Mouse (Mus musculus) heart, adult 2 months (tissue): ENCODE results near the gene Gm45062. TPM values are rescaled to one million over a fixed set of nuclear protein-coding genes. Genes with fewer than 3 reads are reported as not detected.

Experiments used
- DNase-seq, 2 experiments: peaks; one replicate each; pipeline ENCODE4 v3.0.0; 2021
- H3K27ac ChIP-seq: fragments of 200-600 bp; 2 replicates; pipeline ENCODE4 v1.8.1; 2022
- H3K27me3 ChIP-seq: fragments of 200-500 bp; 2 replicates; pipeline ENCODE4 v1.6.1; 2012; ENCODE audit warnings: mild to moderate bottlenecking, low read length, inconsistent platforms, mixed read lengths; ENCODE audit not compliant: control insufficient read depth, insufficient read depth
- H3K36me3 ChIP-seq: fragments of 200-500 bp; 2 replicates; pipeline ENCODE4 v1.6.1; 2012; ENCODE audit warnings: low read length, inconsistent platforms; ENCODE audit not compliant: control insufficient read depth, insufficient read depth
- H3K4me1 ChIP-seq: fragments of 200-500 bp; 2 replicates; pipeline ENCODE4 v1.6.1; 2011; ENCODE audit warnings: low read length; ENCODE audit not compliant: control insufficient read depth, insufficient read depth
- H3K4me3 ChIP-seq: fragments of 200-600 bp; 2 replicates; pipeline ENCODE4 v1.8.1; 2022
- H3K79me2 ChIP-seq: fragments of 200-500 bp; replicated peaks from 2 replicates; pipeline ENCODE4 v1.6.1; 2012; ENCODE audit warnings: mild to moderate bottlenecking, inconsistent platforms, low read length, moderate library complexity, mixed read lengths; ENCODE audit not compliant: control insufficient read depth, insufficient read depth
- H3K9ac ChIP-seq: fragments of 200-500 bp; 2 replicates; pipeline ENCODE4 v1.6.1; 2012; ENCODE audit warnings: low read depth, mild to moderate bottlenecking, control low read depth, inconsistent platforms, low read length, mixed read lengths
- CTCF ChIP-seq: fragments of 200-600 bp; IDR thresholded peaks from 2 replicates; pipeline ENCODE4 v1.8.1; 2022; ENCODE audit warnings: antibody characterized with exemption, mild to moderate bottlenecking, moderate library complexity
- EP300 ChIP-seq: fragments of 200-500 bp; IDR thresholded peaks from 2 replicates; pipeline ENCODE4 v1.6.1; 2011; ENCODE audit warnings: low read depth, low read length, control low read depth; ENCODE audit not compliant: insufficient read depth
- POLR2A ChIP-seq: fragments of 200-500 bp; IDR thresholded peaks from 2 replicates; pipeline ENCODE4 v1.6.1; 2011; ENCODE audit warnings: mild to moderate bottlenecking, low read depth, low read length, control low read depth; ENCODE audit not compliant: insufficient read depth
- WGBS: fragments of 180-500 bp; shearing (Covaris S2); methylation state at CpG from one replicate; pipeline ENCODE4 v1.1.7; 2018; 5-methylcytosine and 5-hydroxymethylcytosine counted together
- intact Hi-C: fragments of 180-260 bp; cut with DNase I; formaldehyde crosslinking; loops from one replicate; pipeline ENCODE4 v1.15.1; 2025
- polyA plus RNA-seq: library from polyadenylated mRNA; depleted of rRNA; stranded (reverse); fragments of >200 nt; gene quantifications from 2 replicates; pipeline ENCODE4 v1.2.3, GENCODE M21; 2012
- total RNA-seq, 2 experiments: library from RNA; stranded (reverse); gene quantifications; 2 replicates each; pipeline ENCODE4 v1.2.3; 2021

Gene Gm45062
- total and polyA plus RNA-seq, 3 experiments, result 0.57 to 1.9 TPM; not detected in 1

GRCm38 (mm10) chr6:8467667-8468337 lies 208.6 kb downstream of the Gm45062 start:
- intact Hi-C loops, result no loop called here
- DNase-seq, result no peak
- Histone ChIP-seq H3K4me3 (no peak overlapping the region), H3K27ac (no peak overlapping the region), H3K9ac (no peak overlapping the region), H3K36me3 (no peaks in the 10 kb centered on the region), H3K4me1 (peaks cover 5% of the 10 kb centered on the region), H3K27me3 (no peaks in the 10 kb centered on the region), H3K79me2 (no peaks in the 10 kb centered on the region)
- TF ChIP-seq EP300, result no peak
- 87% methylated on average over 10 of the region's 10 CpGs for WGBS

DNA sequence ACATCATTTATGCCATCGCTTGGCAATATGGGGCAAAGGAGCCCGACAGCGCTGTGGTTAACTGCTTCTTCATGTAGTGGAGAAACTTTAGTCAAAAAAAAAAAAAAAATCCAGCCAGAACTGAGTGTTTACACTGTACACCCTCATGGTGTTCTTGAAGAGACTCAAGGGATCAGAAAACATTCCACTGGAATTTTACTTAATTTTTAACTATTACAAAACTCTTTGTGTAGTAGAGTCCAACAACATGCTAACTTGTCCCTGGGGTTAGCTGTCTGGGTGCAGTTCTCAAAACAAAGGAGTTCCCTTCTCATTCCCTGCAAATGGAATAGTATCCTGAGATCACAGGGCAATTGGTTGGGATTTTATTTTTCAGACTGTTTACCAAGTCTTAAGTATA lies 210.7 kb downstream of the Gm45062 start:
- H3K36me3 ChIP-seq, result peaks cover 9% of the 10 kb centered on the region
- H3K9ac ChIP-seq, result no peak overlapping the region
- peaks cover 9% of the 10 kb centered on the region for H3K4me1 ChIP-seq
- no peak overlapping the region for H3K27ac ChIP-seq
- no peaks in the 10 kb centered on the region for H3K79me2 ChIP-seq
- WGBS, result 89% methylated on average over 3 of the region's 3 CpGs
- intact Hi-C loops, result no loop called here
- H3K27me3 ChIP-seq, result no peaks in the 10 kb centered on the region
- no peak for TF ChIP-seq CTCF
- TF ChIP-seq POLR2A, result no peak
- no peak for TF ChIP-seq EP300
- H3K4me3 ChIP-seq, result no peak overlapping the region
- no peak for DNase-seq

DNA sequence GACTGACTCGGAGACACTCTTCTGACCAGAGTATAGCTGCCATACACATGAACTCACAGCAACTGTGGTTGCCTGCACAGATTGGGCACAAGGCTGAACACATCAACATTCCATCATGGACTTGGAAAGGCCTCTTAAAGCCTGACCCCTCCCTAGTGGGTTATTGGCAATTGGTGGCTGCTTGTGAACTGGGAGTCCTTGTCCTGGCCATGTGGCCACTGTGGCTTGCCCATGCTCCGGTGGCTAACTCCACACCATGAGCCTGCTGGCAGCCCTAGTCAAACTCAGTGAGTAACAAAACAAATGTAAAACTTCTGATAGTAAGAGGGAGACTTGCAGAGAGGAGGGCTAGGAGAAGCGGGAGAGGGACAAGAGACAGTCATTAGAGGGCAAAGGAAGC lies 212.9 kb downstream of the Gm45062 start:
- Histone ChIP-seq H3K27me3 (no peaks in the 10 kb centered on the region), H3K79me2 (no peaks in the 10 kb centered on the region), H3K36me3 (peaks cover 9% of the 10 kb centered on the region), H3K4me1 (peaks cover 9% of the 10 kb centered on the region), H3K4me3 (no peak overlapping the region), H3K27ac (peak overlapping the region; percentile 62), H3K9ac (no peak overlapping the region)
- DNase-seq, result no peak
- intact Hi-C loops, result no loop called here
- WGBS, result 79% methylated on average over 3 of the region's 3 CpGs
- no peak for TF ChIP-seq CTCF
- no peak for TF ChIP-seq EP300
- TF ChIP-seq POLR2A, result no peak

DNA sequence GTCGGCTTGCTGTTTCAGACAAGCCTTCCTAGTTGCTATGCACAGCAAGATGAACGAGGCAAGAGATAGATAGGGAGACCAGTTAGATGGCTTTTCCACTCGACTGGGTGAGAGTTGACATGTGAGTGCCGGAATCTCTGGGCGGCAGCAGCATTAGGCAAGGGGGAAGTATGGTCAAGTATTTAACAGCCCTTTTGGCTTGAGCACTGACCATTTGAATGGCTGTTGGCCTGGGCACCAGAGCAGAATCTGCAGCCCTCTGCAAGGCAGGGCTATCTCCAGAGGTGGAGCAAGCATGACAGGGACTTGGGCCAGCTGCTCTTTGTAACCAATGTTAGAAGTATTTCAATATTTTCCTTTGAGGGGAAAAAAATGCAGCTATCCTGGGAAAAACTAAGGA lies 213.7 kb downstream of the Gm45062 start:
- TF ChIP-seq POLR2A (no peak), CTCF (0 out of 2 replicates have a peak, but pooled peaks have one; percentile 14), EP300 (peak; percentile 83; the same call in 1 of the 2 replicates)
- intact Hi-C loops, result no loop called here
- Histone ChIP-seq H3K4me3 (no peak overlapping the region), H3K27me3 (no peaks in the 10 kb centered on the region), H3K36me3 (peaks cover 9% of the 10 kb centered on the region), H3K27ac (peak overlapping the region; percentile 62), H3K4me1 (peaks cover 9% of the 10 kb centered on the region), H3K9ac (no peak overlapping the region), H3K79me2 (no peaks in the 10 kb centered on the region)
- WGBS, result 8% methylated on average over 5 of the region's 5 CpGs
- DNase-seq, result peak; percentile 51 to 67

GRCm38 (mm10) chr6:8473498-8473897 lies 214.2 kb downstream of the Gm45062 start:
- Histone ChIP-seq H3K27me3 (no peaks in the 10 kb centered on the region), H3K79me2 (no peaks in the 10 kb centered on the region), H3K4me3 (no peak overlapping the region), H3K36me3 (peaks cover 9% of the 10 kb centered on the region), H3K27ac (peak overlapping the region; percentile 62), H3K4me1 (peaks cover 9% of the 10 kb centered on the region), H3K9ac (no peak overlapping the region)
- 13% methylated on average over 5 of the region's 5 CpGs for WGBS
- TF ChIP-seq EP300, result no peak
- TF ChIP-seq POLR2A, result no peak
- peak; percentile 34 to 41 for DNase-seq
- intact Hi-C loops, result no loop called here

DNA sequence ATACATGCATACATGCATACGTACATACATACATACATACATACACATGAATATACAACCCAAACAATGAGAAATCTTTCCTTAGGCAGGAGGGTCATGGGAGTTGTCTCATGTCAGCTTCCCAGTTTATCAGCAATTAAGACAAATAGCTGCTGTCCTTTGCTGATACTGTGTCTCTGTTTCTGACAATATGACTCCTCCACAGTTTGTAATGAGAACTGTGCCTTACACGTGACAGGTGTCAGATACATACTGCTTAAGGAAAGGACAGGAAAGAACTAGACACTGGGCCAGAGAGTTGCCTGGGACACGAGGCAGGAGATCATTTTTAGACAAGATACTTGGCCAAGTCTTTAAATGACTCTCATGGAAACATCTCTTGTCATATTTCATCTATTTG lies 215.1 kb downstream of the Gm45062 start:
- intact Hi-C loops, result no loop called here
- WGBS, result 77% methylated on average over 3 of the region's 3 CpGs
- TF ChIP-seq POLR2A (no peak), EP300 (no peak), CTCF (no peak)
- peaks cover 9% of the 10 kb centered on the region for H3K4me1 ChIP-seq
- H3K9ac ChIP-seq, result no peak overlapping the region
- no peak overlapping the region; the same call in 1 of the 2 replicates for H3K27ac ChIP-seq
- H3K79me2 ChIP-seq, result no peaks in the 10 kb centered on the region
- H3K4me3 ChIP-seq, result no peak overlapping the region
- H3K27me3 ChIP-seq, result no peaks in the 10 kb centered on the region
- DNase-seq, result no peak
- peaks cover 9% of the 10 kb centered on the region for H3K36me3 ChIP-seq
